Mouse (Mus musculus) liver, embryonic 12.5 days (tissue): ENCODE data around the gene Sh2d4b. TPM values are rescaled to one million over a fixed set of nuclear protein-coding genes. Genes with fewer than 3 reads are reported as not detected.

ENCODE experiments used
- ATAC-seq: fragments of 200-750 bp; cut with Nextera tagmentation; 2 replicates; pipeline ENCODE4 v1.8.0; 2017; ENCODE audit warnings: moderate number of reproducible peaks, mild to moderate bottlenecking, moderate library complexity
- H3K27ac ChIP-seq: fragments of 300-500 bp; sonication (generic); 2 replicates; pipeline ENCODE4 v1.5.1; 2016; ENCODE audit warnings: mild to moderate bottlenecking
- H3K27me3 ChIP-seq: fragments of 300-500 bp; sonication (generic); replicated peaks from 2 replicates; pipeline ENCODE4 v1.6.1; 2016; ENCODE audit warnings: mild to moderate bottlenecking, moderate library complexity
- H3K36me3 ChIP-seq: fragments of 300-500 bp; sonication (generic); 2 replicates; pipeline ENCODE4 v1.6.1; 2016; ENCODE audit warnings: mild to moderate bottlenecking, moderate library complexity
- H3K4me1 ChIP-seq: fragments of 300-500 bp; sonication (generic); 2 replicates; pipeline ENCODE4 v1.6.1; 2016
- H3K4me2 ChIP-seq: fragments of 300-500 bp; sonication (generic); 2 replicates; pipeline ENCODE4 v1.6.1; 2016; ENCODE audit warnings: mild to moderate bottlenecking, moderate library complexity
- H3K4me3 ChIP-seq: fragments of 300-500 bp; sonication (generic); 2 replicates; pipeline ENCODE4 v1.5.1; 2016; ENCODE audit warnings: mild to moderate bottlenecking, moderate library complexity
- H3K9ac ChIP-seq: fragments of 300-500 bp; sonication (generic); 2 replicates; pipeline ENCODE4 v1.6.1; 2016; ENCODE audit warnings: mild to moderate bottlenecking, moderate library complexity
- H3K9me3 ChIP-seq: fragments of 300-500 bp; sonication (generic); replicated peaks from 2 replicates; pipeline ENCODE4 v1.6.1; 2016; ENCODE audit warnings: mild to moderate bottlenecking, moderate library complexity
- WGBS: fragments of 180-500 bp; shearing (Covaris S2); methylation state at CpG from one replicate; pipeline ENCODE4 v1.1.7; 2016; ENCODE audit not compliant: insufficient replicate concordance; 5-methylcytosine and 5-hydroxymethylcytosine counted together
- polyA plus RNA-seq: library from polyadenylated mRNA; unstranded; fragments of >200 nt; fragmentation: Nextera tagmentation; extraction: Ambion mirVana; gene quantifications from 2 replicates; pipeline ENCODE4 v1.2.1, GENCODE M21; 2016

The Sh2d4b gene
- polyA plus RNA-seq, 1 experiment from 2014 or later: 0.20 TPM

DNA sequence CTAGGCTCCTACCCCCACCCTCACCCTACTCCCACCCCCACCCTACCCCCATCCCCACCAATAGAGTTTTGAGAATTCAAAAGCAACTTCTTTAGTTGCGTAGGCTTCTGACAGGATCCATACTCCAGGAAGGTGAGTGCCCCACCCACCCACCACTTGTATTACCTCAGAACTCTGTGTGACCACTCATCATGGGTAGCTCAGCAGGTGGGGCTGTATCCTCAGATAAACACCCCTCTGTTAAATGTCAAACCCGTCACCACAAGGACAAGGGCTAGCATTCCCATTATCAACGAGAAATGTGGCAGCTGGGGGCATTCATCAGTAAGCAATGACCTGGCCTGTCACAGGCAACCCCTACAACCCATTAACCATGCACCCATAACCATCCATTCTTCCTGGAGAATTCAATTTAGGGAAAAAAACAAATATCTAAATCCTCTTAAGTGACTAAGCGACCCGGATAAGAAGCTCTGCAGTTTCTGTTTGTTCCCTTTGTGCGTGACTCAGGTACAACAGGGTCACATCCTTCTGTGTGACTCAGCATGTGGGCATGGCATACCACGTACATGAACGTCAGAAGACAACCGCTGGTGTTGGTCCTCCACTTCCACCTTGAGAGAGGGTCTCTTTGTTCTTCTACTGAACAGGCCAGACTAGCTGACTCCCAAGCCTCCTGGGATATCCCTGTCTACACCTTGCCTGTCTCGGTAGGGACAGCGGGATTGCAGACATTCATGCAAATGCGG is 9.4 kb upstream of the Sh2d4b start:
- no peak overlapping the region for H3K4me2 ChIP-seq
- 0 out of 2 replicates have a peak, but pooled peaks have one; percentile 18 for ATAC-seq

GRCm38 (mm10) chr14:40900267-40900666 is 7.2 kb upstream of the Sh2d4b start:
- Histone ChIP-seq H3K27ac (no peak overlapping the region), H3K9ac (no peak overlapping the region), H3K4me3 (no peak overlapping the region), H3K4me2 (no peak overlapping the region), H3K4me1 (0 out of 2 replicates have a peak, but pooled peaks cover 11% of the 10 kb centered on the region), H3K36me3 (peaks cover 2% of the 10 kb centered on the region), H3K27me3 (no peaks in the 10 kb centered on the region), H3K9me3 (no peaks in the 10 kb centered on the region)
- WGBS: 68% methylated on average over 2 of the region's 2 CpGs
- no peak for ATAC-seq

More for the DNA sequence above, 9.4 kb upstream of the Sh2d4b start:
- Histone ChIP-seq H3K9me3 (no peaks in the 10 kb centered on the region), H3K27ac (peak overlapping the region; percentile 40; the same call in 1 of the 2 replicates), H3K36me3 (peaks cover 20% of the 10 kb centered on the region), H3K27me3 (no peaks in the 10 kb centered on the region), H3K4me1 (peaks cover 21% of the 10 kb centered on the region), H3K9ac (no peak overlapping the region), H3K4me3 (no peak overlapping the region)
- WGBS: 67% methylated on average over 12 of the region's 12 CpGs

DNA sequence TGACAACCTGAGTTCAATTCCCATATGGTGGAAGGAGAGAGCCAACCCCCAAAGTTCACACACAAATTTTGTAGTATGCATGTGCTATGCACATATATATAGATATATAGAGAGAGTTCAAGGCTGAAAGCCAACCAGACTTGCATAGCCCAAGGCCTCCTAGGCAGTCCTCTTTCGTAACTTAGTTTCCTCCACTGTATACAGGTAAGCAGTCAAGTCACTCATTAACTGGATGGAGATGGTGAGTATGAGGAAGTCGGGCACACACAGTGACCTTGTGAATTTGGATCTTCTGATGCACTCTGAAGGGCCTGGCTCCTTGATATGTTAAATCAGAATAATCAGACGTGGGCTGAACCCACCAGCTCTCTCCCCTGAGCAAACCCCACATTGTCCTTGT is 4.8 kb upstream of the Sh2d4b start:
- no peak for ATAC-seq
- peaks cover 23% of the 10 kb centered on the region for H3K4me1 ChIP-seq

GRCm38 (mm10) chr14:40895681-40896080 is 2.6 kb upstream of the Sh2d4b start:
- no peak; the same call in 1 of the 2 replicates for ATAC-seq
- Histone ChIP-seq H3K4me3 (no peak overlapping the region), H3K4me2 (no peak overlapping the region), H3K4me1 (peaks cover 19% of the 10 kb centered on the region), H3K36me3 (no peaks in the 10 kb centered on the region), H3K9me3 (no peaks in the 10 kb centered on the region), H3K27ac (no peak overlapping the region), H3K27me3 (no peaks in the 10 kb centered on the region), H3K9ac (no peak overlapping the region)
- WGBS: 66% methylated on average over 8 of the region's 8 CpGs

More for the DNA sequence above, 4.8 kb upstream of the Sh2d4b start:
- no peaks in the 10 kb centered on the region for H3K27me3 ChIP-seq
- H3K4me2 ChIP-seq: no peak overlapping the region
- no peak overlapping the region for H3K9ac ChIP-seq
- no peak overlapping the region for H3K4me3 ChIP-seq
- H3K27ac ChIP-seq: no peak overlapping the region
- H3K9me3 ChIP-seq: no peaks in the 10 kb centered on the region
- H3K36me3 ChIP-seq: no peaks in the 10 kb centered on the region
- 61% methylated on average over 3 of the region's 3 CpGs for WGBS

DNA sequence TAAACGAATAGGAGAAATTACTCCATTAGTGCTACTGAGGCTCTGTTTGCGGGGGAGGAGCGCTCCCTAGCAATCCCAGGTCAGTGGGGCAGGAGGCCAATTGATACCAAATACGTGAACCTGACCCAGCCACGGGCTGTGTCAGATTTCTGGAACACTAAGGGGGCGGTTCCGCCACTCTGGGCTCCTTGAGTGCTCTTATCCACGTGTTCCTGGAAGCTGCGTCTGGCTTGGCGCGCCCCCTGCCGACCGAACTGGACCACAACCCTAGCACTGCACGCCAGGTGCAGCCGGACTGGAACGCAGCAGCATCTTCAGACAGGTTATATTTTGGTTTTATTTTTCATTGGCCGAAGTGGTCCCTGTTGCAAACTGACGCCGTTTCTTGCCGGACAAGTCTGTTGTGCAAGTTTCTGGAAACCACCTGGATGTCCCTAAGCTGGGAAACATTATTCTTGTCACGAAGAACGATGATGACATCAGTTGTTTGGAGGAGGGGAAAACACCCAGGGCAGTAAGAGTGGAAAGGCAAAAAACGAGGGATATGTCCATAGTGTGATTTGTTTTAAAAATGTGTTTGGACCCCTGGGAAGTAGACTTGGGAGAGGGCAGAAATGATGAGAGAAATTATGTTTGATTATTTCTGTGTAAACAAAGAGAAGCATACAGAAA is 1.6 kb upstream of the Sh2d4b start:
- no peak overlapping the region for H3K4me3 ChIP-seq
- no peak overlapping the region for H3K27ac ChIP-seq
- peak; percentile 61 for ATAC-seq
- peaks cover 19% of the 10 kb centered on the region for H3K4me1 ChIP-seq
- H3K9ac ChIP-seq: no peak overlapping the region
- H3K27me3 ChIP-seq: no peaks in the 10 kb centered on the region
- H3K9me3 ChIP-seq: no peaks in the 10 kb centered on the region
- H3K4me2 ChIP-seq: peak overlapping the region; percentile 53
- H3K36me3 ChIP-seq: no peaks in the 10 kb centered on the region
- WGBS: 14% methylated on average over 23 of the region's 23 CpGs

- Histone ChIP-seq H3K36me3 (no peaks in the 10 kb centered on the region), H3K27ac (no peak overlapping the region), H3K4me1 (peaks cover 19% of the 10 kb centered on the region), H3K4me2 (no peak overlapping the region), H3K9ac (no peak overlapping the region), H3K27me3 (no peaks in the 10 kb centered on the region), H3K9me3 (no peaks in the 10 kb centered on the region), H3K4me3 (no peak overlapping the region)
- 66% methylated on average over 8 of the region's 8 CpGs for WGBS
- ATAC-seq: no peak
Observed at GRCm38 (mm10) chr14:40893884-40894283, 818 bp upstream of the Sh2d4b start.

DNA sequence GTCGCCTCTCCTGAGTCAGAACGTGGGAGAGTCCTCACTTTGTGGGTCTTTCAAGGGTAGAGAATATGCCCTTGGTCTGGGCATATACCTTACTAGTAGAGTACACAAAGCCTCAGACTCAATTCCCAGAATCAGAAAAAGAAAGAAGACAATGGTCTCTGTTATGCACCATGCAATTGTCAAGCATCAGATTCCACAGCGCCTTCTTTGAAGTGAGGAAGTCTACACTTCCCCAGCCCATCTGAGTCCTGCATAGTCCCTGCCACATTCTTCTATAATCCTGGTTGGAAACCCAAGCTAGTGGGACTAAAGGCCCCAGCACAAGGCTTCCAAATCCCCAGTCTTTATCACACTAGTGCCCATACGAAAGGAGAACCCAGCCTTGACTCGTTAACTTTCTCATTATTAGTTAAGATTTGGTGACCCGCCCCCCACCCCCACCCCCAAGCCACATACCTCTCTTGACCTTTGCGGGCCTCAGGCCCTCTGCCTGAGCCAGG is 690 bp downstream of the Sh2d4b start:
- H3K36me3 ChIP-seq: no peaks in the 10 kb centered on the region
- ATAC-seq: no peak
- 77% methylated on average over 7 of the region's 7 CpGs for WGBS

GRCm38 (mm10) chr14:40891506-40891905 is 1.6 kb downstream of the Sh2d4b start:
- Histone ChIP-seq H3K9me3 (no peaks in the 10 kb centered on the region), H3K4me3 (no peak overlapping the region), H3K4me1 (peaks cover 34% of the 10 kb centered on the region), H3K4me2 (no peak overlapping the region), H3K27ac (no peak overlapping the region), H3K36me3 (no peaks in the 10 kb centered on the region), H3K27me3 (no peaks in the 10 kb centered on the region), H3K9ac (no peak overlapping the region)
- no peak for ATAC-seq
- WGBS: 83% methylated on average over 4 of the region's 4 CpGs

More for the DNA sequence above, 690 bp downstream of the Sh2d4b start:
- Histone ChIP-seq H3K9me3 (no peaks in the 10 kb centered on the region), H3K27me3 (no peaks in the 10 kb centered on the region), H3K4me2 (no peak overlapping the region), H3K4me1 (peaks cover 26% of the 10 kb centered on the region), H3K4me3 (no peak overlapping the region), H3K9ac (no peak overlapping the region), H3K27ac (no peak overlapping the region)

GRCm38 (mm10) chr14:40889704-40890103 is 3.4 kb downstream of the Sh2d4b start:
- H3K4me1 ChIP-seq: peaks cover 49% of the 10 kb centered on the region
- no peaks in the 10 kb centered on the region for H3K27me3 ChIP-seq
- no peak for ATAC-seq
- no peak overlapping the region for H3K4me2 ChIP-seq
- H3K27ac ChIP-seq: no peak overlapping the region
- no peak overlapping the region for H3K9ac ChIP-seq
- 60% methylated on average over 4 of the region's 4 CpGs for WGBS
- no peaks in the 10 kb centered on the region for H3K9me3 ChIP-seq
- H3K36me3 ChIP-seq: no peaks in the 10 kb centered on the region
- no peak overlapping the region for H3K4me3 ChIP-seq

- Histone ChIP-seq H3K4me1 (peaks cover 44% of the 10 kb centered on the region), H3K9ac (no peak overlapping the region), H3K27ac (no peak overlapping the region), H3K36me3 (no peaks in the 10 kb centered on the region), H3K9me3 (no peaks in the 10 kb centered on the region), H3K27me3 (no peaks in the 10 kb centered on the region), H3K4me2 (no peak overlapping the region), H3K4me3 (no peak overlapping the region)
- WGBS: 63% methylated on average over 2 of the region's 2 CpGs
- no peak for ATAC-seq
Observed at GRCm38 (mm10) chr14:40889181-40889580, 3.9 kb downstream of the Sh2d4b start.

GRCm38 (mm10) chr14:40886428-40887202 is 6.5 kb downstream of the Sh2d4b start:
- ATAC-seq: peak; percentile 79
- 58% methylated on average over 6 of the region's 6 CpGs for WGBS

More at GRCm38 (mm10) chr14:40886428-40887202, 6.5 kb downstream of the Sh2d4b start:
- H3K4me1 ChIP-seq: peaks cover 29% of the 10 kb centered on the region
- no peaks in the 10 kb centered on the region for H3K36me3 ChIP-seq
- H3K9ac ChIP-seq: no peak overlapping the region
- no peaks in the 10 kb centered on the region for H3K9me3 ChIP-seq
- no peak overlapping the region for H3K4me2 ChIP-seq
- no peak overlapping the region for H3K4me3 ChIP-seq
- H3K27ac ChIP-seq: no peak overlapping the region
- H3K27me3 ChIP-seq: no peaks in the 10 kb centered on the region
